21 mouse cellular contexts compared by ENCODE assay signal in genomic region chr9:123577360-123578192, GRCm38 (mm10). TPM values are rescaled to one million over a fixed set of nuclear protein-coding genes. Genes with fewer than 3 reads are reported as not detected.
DNase-seq lines count a peak whose midpoint lies in the region; ATAC-seq and TF ChIP-seq lines count a peak whose summit lies in the region.
"Had no signal": no experiment of that assay in that cellular context is flagged by ENCODE, and none has a peak within 500 bp of the region (broad histone marks: within the 10 kb centered on the region; RNA-seq: fewer than 3 reads in every experiment).

No protein-coding gene starts in this region.

- TF ChIP-seq CTCF in CH12.LX (conservative IDR thresholded peaks at IDR 0.05 in 1 of 2, IDR thresholded peaks at IDR 0.05 in 1 of 2; ENCODE audit: low read depth in 2 of 2, low read length in 2 of 2), result no peak

- no peaks in the 10 kb centered on the region for H3K79me2 ChIP-seq in CH12.LX (replicated peaks; ENCODE audit: control insufficient read depth, extremely low read depth, insufficient read depth, poor library complexity, severe bottlenecking)

- H3K4me2 ChIP-seq in CH12.LX (ENCODE audit: insufficient read depth, low read depth, poor library complexity, severe bottlenecking), result no peak overlapping the region
- H3K4me2 ChIP-seq in intestine, embryonic 16.5 days (ENCODE audit: low read depth, low read length), result no peak overlapping the region
- no peak overlapping the region for H3K4me2 ChIP-seq in forebrain, embryonic 12.5 days
- H3K4me2 ChIP-seq: liver, embryonic 12.5 days; neural tube, embryonic 15.5 days had no signal

- peaks cover 32 to 53% of the 10 kb centered on the region in 2 experiments for H3K36me3 ChIP-seq in CH12.LX (replicated peaks in 1 of 2; ENCODE audit: control insufficient read depth in 1 of 2, insufficient read depth in 1 of 2, low read length in 1 of 2)
- no peaks in the 10 kb centered on the region; the same call in 1 of the 2 replicates for H3K36me3 ChIP-seq in intestine, embryonic 16.5 days (ENCODE audit: control insufficient read depth, insufficient read depth, low read length)
- peaks cover 25% of the 10 kb centered on the region for H3K36me3 ChIP-seq in forebrain, embryonic 12.5 days (replicated peaks)

- peak overlapping the region; percentile 46 for H3K27ac ChIP-seq in CH12.LX (ENCODE audit: insufficient read depth, low read depth)
- H3K27ac ChIP-seq in intestine, embryonic 16.5 days (ENCODE audit: low read length), result no peak overlapping the region
- no peak overlapping the region for H3K27ac ChIP-seq in forebrain, embryonic 12.5 days
- H3K27ac ChIP-seq: heart, embryonic 10.5 days; hindbrain, embryonic 10.5 days; limb, embryonic 10.5 days; liver, embryonic 12.5 days; neural tube, embryonic 15.5 days had no signal

- dilution Hi-C loops in CH12.LX (cut with MboI; ENCODE audit: extremely low pct_ligation_motif_present, extremely low pct_unique_long_range_greater_than_20kb, low sequenced_read_pairs), result no loop called here

- 69% methylated on average over 10 of the region's 10 CpGs for WGBS in intestine, embryonic 16.5 days
- 87% methylated on average over 10 of the region's 10 CpGs for WGBS in forebrain, embryonic 12.5 days

- peaks cover 0 to 23% of the 10 kb centered on the region in 2 experiments; a peak in 2 of 4 replicates for H3K4me1 ChIP-seq in CH12.LX (ENCODE audit: control insufficient read depth in 1 of 2, insufficient read depth in 2 of 2)
- H3K4me1 ChIP-seq in intestine, embryonic 16.5 days (ENCODE audit: control insufficient read depth, insufficient read depth, low read length), result no peaks in the 10 kb centered on the region
- H3K4me1 ChIP-seq in forebrain, embryonic 12.5 days, result no peaks in the 10 kb centered on the region
- H3K4me1 ChIP-seq: heart, embryonic 10.5 days; hindbrain, embryonic 10.5 days; limb, embryonic 10.5 days; liver, embryonic 12.5 days; neural tube, embryonic 15.5 days had no signal

- DNase-seq in cerebellum, adult 11-12 months, result peak; percentile 21
- DNase-seq in cerebellum, postnatal 4 days (ENCODE audit: low spot score in 2 of 2), result no peak
- peak; percentile 42 for DNase-seq in CH12.LX (ENCODE audit: extremely low read depth)
- peak; percentile 17 for DNase-seq in cerebellum, adult 8-10 months
- DNase-seq in right cerebral cortex, adult 2 months (ENCODE audit: low spot score in 2 of 2), result no peak
- DNase-seq in c-Kit-positive CD71-positive TER-119-positive erythroid progenitor cells, embryonic 14.5 days (ENCODE audit: low spot score), result no peak
- DNase-seq: kidney, postnatal 4 days; layer of hippocampus, adult 9-11 months; lung, adult 2 months; lung, postnatal 4 days; midbrain, embryonic 14.5 days; thymus, adult 2 months had no signal

- ATAC-seq in intestine, embryonic 16.5 days, result peak; percentile 91
- no peak for ATAC-seq in forebrain, embryonic 12.5 days (ENCODE audit: low FRiP score)
- ATAC-seq: forebrain, embryonic 16.5 days; liver, embryonic 12.5 days had no signal

- H3K4me3 ChIP-seq in CH12.LX (replicated peaks in 1 of 3; ENCODE audit: low read depth in 2 of 3, low read length in 2 of 3, poor library complexity in 1 of 3), result no peak overlapping the region
- no peak overlapping the region for H3K4me3 ChIP-seq in intestine, embryonic 16.5 days (ENCODE audit: low read length)
- H3K4me3 ChIP-seq in forebrain, embryonic 12.5 days (replicated peaks), result no peak overlapping the region
- H3K4me3 ChIP-seq: heart, embryonic 10.5 days; hindbrain, embryonic 10.5 days; limb, embryonic 10.5 days; liver, embryonic 12.5 days; myocyte; neural tube, embryonic 15.5 days had no signal

- TF ChIP-seq EP300 in CH12.LX (IDR thresholded peaks at IDR 0.05; ENCODE audit: low read length), result no peak

- TF ChIP-seq POLR2A in CH12.LX (IDR thresholded peaks at IDR 0.05; ENCODE audit: low read depth, low read length), result no peak

- H3K9me3 ChIP-seq in CH12.LX (replicated peaks; ENCODE audit: low read length), result no peaks in the 10 kb centered on the region
- H3K9me3 ChIP-seq in intestine, embryonic 16.5 days (ENCODE audit: control insufficient read depth, low read length), result no peaks in the 10 kb centered on the region
- H3K9me3 ChIP-seq in forebrain, embryonic 12.5 days, result no peaks in the 10 kb centered on the region
- H3K9me3 ChIP-seq: heart, embryonic 10.5 days; hindbrain, embryonic 10.5 days; limb, embryonic 10.5 days; liver, embryonic 12.5 days; neural tube, embryonic 15.5 days had no signal

- H3K9ac ChIP-seq in CH12.LX (ENCODE audit: insufficient read depth, low read depth), result no peak overlapping the region
- no peak overlapping the region for H3K9ac ChIP-seq in intestine, embryonic 16.5 days (ENCODE audit: low read depth, low read length)
- no peak overlapping the region for H3K9ac ChIP-seq in forebrain, embryonic 12.5 days
- H3K9ac ChIP-seq: liver, embryonic 12.5 days; neural tube, embryonic 15.5 days had no signal

- no peak for TF ChIP-seq RAD21 in CH12.LX (IDR thresholded peaks at IDR 0.05; ENCODE audit: low read depth, low read length)

- H3K27me3 ChIP-seq in CH12.LX (replicated peaks), result no peaks in the 10 kb centered on the region
- H3K27me3 ChIP-seq in intestine, embryonic 16.5 days (replicated peaks; ENCODE audit: control insufficient read depth, insufficient read depth, low read length), result no peaks in the 10 kb centered on the region
- no peaks in the 10 kb centered on the region for H3K27me3 ChIP-seq in forebrain, embryonic 12.5 days
- H3K27me3 ChIP-seq: liver, embryonic 12.5 days; neural tube, embryonic 15.5 days had no signal

- in situ Hi-C loops in CH12.LX (cut with MboI; ENCODE audit: low pct_ligation_motif_present, low pct_unique_long_range_greater_than_20kb, low sequenced_read_pairs), result no loop called here

TF ChIP-seq in CH12.LX, 34 proteins besides CTCF, POLR2A, EP300 and RAD21:
- TF ChIP-seq MYC (IDR thresholded peaks at IDR 0.05; ENCODE audit: low read depth, low read length), result 0 out of 2 replicates have a peak, but pooled peaks have one; percentile 19
- no peak for TF ChIP-seq BHLHE40 (IDR thresholded peaks at IDR 0.05; ENCODE audit: low read depth, low read length)
TF ChIP-seq in CH12.LX: peak in this region for 1.

RNA-seq across cellular contexts. Expression of gene Sacm1l, which starts 48.0 kb away (rescaled TPM):
- total RNA-seq in CH12.LX (2012; rRNA removed), result 29.5 and 31.1 TPM in 2 replicates
- 67.6 and 77.0 TPM in 2 replicates for total RNA-seq in CH12.LX (2014; rRNA removed)
- polyA plus RNA-seq in CH12.LX (2012; ENCODE audit: insufficient read length, low read depth), result 37.4 and 38.2 TPM in 2 replicates
- 74.4 and 87.4 TPM in 2 replicates for polyA plus RNA-seq in intestine, embryonic 16.5 days (2015; fragmentation: Nextera tagmentation; extraction: Ambion mirVana)
- 45.3 and 49.2 TPM in 2 replicates for polyA plus RNA-seq in forebrain, embryonic 12.5 days (2016; fragmentation: Nextera tagmentation; extraction: Ambion mirVana)

RNA-seq across cellular contexts. Expression of gene Slc6a20b, which starts 54.8 kb away (rescaled TPM):
- total RNA-seq in CH12.LX (2012; rRNA removed) (0.42 and 0.55 TPM in 2 replicates), CH12.LX (2014; rRNA removed) (not detected in 2 replicates)
- polyA plus RNA-seq in CH12.LX (2012; ENCODE audit: insufficient read length, low read depth), result not detected in 2 replicates
- 0.57 and 0.76 TPM in 2 replicates for polyA plus RNA-seq in intestine, embryonic 16.5 days (2015; fragmentation: Nextera tagmentation; extraction: Ambion mirVana)
- 0.14 and 0.22 TPM in 2 replicates for polyA plus RNA-seq in forebrain, embryonic 12.5 days (2016; fragmentation: Nextera tagmentation; extraction: Ambion mirVana)

Comparison
In these comparisons a context has a peak if more than half of its experiments do, and no peak if none do; other contexts are left out.
1. DNase-seq: peak in cerebellum, adult 11-12 months (single experiment), CH12.LX (single experiment) and cerebellum, adult 8-10 months (single experiment); none in cerebellum, postnatal 4 days (0 of 2), right cerebral cortex, adult 2 months (0 of 2) and c-Kit-positive CD71-positive TER-119-positive erythroid progenitor cells, embryonic 14.5 days (single experiment).